Mouse (Mus musculus): ENCODE measurements around the gene Gm30191. TPM values are rescaled to one million over a fixed set of nuclear protein-coding genes. Genes with fewer than 3 reads are reported as not detected.
"Not testable (repeated sequence)": the region's sequence is repeated elsewhere in the genome, so short reads cannot be mapped to it uniquely, and the experiment has no call there.

Gene Gm30191
- total RNA-seq, 2 experiments from 2014 or later = not detected

DNA sequence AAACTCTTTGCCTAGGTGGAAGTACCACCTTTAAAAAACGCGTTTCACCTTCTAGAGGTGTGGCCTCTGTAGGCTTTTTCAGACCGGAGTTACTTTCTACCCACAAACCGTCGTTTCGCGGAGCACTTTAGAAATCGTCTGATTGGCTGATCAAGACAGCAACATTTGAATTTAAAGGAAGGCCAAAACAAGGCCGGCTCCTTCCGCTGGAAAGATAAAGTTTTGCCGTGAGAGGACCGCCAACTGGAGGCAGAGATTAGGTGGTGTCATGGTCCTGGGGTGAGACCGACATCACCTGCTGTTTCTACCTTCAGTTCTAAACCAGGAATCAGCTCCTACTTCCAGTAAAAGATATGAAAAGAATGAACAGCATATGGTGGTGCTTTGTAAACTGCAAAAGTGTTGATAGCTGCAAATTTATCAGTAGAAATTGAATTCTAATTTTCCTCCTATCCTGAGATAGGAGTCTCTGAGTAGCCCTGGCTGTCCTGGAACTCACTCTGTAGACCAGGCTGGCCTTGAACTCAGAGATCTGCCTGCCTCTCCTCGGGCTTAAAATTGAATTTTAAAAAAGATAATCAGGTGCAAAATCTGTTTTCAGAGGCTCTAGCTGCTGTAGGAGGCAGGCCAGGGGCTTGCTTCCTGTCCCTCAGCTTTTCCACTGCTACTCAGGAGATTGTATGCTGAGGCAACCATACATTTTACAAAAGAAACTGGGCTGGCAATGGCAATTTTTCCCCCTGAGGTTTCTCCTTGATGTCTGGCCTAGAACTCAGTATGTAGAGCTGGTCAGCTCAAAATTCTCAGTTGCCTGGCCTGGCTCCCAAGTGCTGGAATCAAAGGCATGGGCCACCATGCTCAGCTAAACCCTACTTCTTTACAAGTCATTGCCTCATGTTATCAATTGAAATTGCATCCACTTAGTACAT lies 26.9 kb downstream of the Gm30191 start:
- peak; percentile 94 for ATAC-seq (replicated peaks; ENCODE audit: low FRiP score, low TSS enrichment, poor library complexity, severe bottlenecking)

- 0 out of 2 replicates have a peak, but pooled peaks have one; percentile 8 for ATAC-seq (replicated peaks; ENCODE audit: low FRiP score, low TSS enrichment, poor library complexity, severe bottlenecking)
These were observed 38.2 kb downstream of the Gm30191 start for GRCm38 (mm10) chr4:134284942-134285341.

DNA sequence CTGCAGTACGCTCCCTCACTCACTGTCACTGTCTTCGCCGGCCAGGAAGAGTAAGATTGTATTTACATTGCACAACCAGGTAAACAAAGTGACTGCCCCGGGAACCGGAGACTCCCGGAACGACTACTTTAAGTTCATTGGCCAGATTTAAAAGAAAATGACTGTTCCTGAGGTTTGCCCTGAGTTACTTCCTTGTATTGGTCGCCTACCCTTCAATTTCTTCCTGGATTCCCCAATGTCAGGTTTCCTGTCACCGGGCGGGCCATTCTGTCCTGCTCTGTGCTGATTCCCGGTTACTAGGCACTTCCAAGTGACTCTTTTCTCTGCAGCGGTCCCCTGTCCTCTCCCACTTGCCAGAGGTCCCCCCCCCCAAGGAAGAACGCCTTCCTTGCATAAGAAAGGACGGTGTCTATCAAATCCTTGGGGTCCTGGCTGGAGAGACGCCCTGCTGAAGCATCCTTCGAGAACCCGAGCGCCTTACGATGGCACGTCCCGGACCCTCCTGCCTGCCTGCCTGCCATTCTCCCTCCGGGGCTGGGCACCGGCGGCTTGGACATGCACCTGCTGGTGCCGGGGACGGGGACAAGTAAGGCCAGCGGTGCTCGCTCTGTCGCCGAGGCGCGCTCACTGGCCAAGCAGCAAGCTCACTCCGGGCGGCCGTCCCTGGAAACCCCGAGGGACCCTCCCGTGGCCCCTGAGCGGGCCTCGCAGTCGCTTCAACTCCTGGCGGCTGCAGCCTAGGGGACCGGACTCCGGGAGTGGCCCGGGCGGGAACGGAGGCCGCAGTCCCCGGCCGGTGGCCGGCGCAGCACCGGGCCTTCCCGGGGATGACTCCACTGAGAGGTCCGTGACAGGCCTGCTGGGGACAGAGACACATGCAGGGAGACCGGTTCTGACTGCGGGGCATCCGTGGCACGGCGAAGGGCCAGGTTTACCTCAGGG lies 39.8 kb downstream of the Gm30191 start:
- no peak for ATAC-seq (replicated peaks; ENCODE audit: low FRiP score, low TSS enrichment, poor library complexity, severe bottlenecking)

DNA sequence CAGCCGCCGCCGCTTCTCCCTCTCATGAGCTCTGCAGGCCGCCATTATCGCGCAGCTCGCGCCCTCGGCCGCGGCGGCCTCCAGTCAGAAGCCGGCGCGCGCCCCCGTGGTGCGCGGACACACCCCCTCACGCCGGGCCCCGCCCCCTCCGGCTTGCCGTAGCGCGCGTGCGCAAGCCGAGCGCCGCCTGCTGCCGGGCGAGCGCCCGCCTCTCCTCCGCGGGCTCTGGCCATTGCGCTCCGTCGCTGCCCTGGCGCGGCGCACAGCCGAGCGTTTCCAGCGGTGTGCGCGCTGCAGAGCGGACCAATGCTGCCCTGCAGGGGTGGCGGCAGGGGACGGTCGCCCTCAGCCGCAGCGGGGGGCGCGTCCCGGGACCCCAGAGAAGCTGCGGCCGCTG lies 40.4 kb downstream of the Gm30191 start:
- peak; percentile 66 for ATAC-seq (replicated peaks; ENCODE audit: low FRiP score, low TSS enrichment, poor library complexity, severe bottlenecking)

GRCm38 (mm10) chr4:134287575-134288025 lies 40.9 kb downstream of the Gm30191 start, which contains the start of gene Pdik1l:
Gene Pdik1l, minus strand, starts transcription at chr4:134287895.
- peak; percentile 78 for ATAC-seq (replicated peaks; ENCODE audit: low FRiP score, low TSS enrichment, poor library complexity, severe bottlenecking)

GRCm38 (mm10) chr4:134288397-134289256 lies 41.9 kb downstream of the Gm30191 start:
- ATAC-seq (replicated peaks; ENCODE audit: low FRiP score, low TSS enrichment, poor library complexity, severe bottlenecking) = no peak

- 0 out of 2 replicates have a peak, but pooled peaks have one; percentile 39 for ATAC-seq (replicated peaks; ENCODE audit: low FRiP score, low TSS enrichment, poor library complexity, severe bottlenecking)
These were observed 45.3 kb downstream of the Gm30191 start for GRCm38 (mm10) chr4:134292067-134292466.

DNA sequence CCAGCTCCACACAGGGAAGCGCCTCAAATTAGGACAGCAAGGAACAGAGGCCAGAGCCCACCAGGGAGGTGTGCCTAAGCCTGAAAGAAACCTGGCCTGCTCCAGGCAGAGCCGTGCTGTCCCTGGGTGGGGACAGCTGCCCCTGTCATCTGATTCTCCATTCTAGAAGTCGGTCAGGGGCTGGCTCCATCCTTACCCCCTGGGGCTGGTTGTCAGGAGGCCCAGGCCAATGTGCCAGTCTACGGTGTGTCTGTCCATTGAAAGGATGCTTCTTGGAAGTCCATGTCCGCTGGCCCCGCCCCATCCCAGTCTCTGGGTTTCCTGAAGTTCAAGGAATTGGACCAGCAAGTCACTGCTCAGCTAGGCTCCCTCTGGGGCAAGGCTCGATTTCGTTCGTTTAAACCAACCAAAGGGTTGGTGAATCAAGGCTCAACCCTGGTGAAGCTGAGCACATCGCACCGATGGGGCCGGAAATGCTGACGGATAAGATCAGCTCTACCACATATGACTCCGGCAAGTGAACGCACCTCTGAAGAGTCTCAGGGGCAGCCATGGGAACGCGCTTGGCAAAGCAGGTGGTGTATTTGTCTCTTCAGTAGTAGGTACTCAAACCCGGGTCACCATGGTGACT lies 46.4 kb downstream of the Gm30191 start:
- peak; percentile 20; the same call in 1 of the 2 replicates for ATAC-seq (replicated peaks; ENCODE audit: low FRiP score, low TSS enrichment, poor library complexity, severe bottlenecking)

GRCm38 (mm10) chr4:134293692-134294163 lies 47.0 kb downstream of the Gm30191 start:
- 0 out of 2 replicates have a peak, but pooled peaks have one; percentile 5 for ATAC-seq (replicated peaks; ENCODE audit: low FRiP score, low TSS enrichment, poor library complexity, severe bottlenecking)

- ATAC-seq (replicated peaks; ENCODE audit: low FRiP score, low TSS enrichment, poor library complexity, severe bottlenecking) = not testable (repeated sequence)
These were observed 49.4 kb downstream of the Gm30191 start for GRCm38 (mm10) chr4:134296096-134296495.

GRCm38 (mm10) chr4:134296523-134296922 lies 49.8 kb downstream of the Gm30191 start:
- ATAC-seq (replicated peaks; ENCODE audit: low FRiP score, low TSS enrichment, poor library complexity, severe bottlenecking) = no peak

DNA sequence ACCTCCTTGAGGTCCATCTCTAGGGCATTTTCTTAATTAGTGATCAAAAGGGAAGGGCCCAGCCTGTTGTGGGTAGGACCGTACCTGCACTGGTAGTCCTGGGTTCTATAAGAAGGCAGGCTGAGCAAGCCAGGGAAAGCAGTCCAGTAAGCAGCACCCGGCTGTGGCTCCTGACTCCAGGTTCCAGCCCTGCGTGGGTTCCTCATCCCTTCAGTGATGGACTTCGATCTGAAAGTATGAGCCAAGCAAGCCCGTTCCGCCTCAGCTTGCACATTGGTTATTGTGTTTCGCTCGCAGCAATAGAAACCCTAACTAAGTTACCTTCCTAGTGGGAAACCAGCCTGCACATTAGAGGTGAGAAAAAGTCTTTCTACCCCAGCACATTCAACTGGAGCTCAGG lies 50.6 kb downstream of the Gm30191 start:
- no peak for ATAC-seq (replicated peaks; ENCODE audit: low FRiP score, low TSS enrichment, poor library complexity, severe bottlenecking)

DNA sequence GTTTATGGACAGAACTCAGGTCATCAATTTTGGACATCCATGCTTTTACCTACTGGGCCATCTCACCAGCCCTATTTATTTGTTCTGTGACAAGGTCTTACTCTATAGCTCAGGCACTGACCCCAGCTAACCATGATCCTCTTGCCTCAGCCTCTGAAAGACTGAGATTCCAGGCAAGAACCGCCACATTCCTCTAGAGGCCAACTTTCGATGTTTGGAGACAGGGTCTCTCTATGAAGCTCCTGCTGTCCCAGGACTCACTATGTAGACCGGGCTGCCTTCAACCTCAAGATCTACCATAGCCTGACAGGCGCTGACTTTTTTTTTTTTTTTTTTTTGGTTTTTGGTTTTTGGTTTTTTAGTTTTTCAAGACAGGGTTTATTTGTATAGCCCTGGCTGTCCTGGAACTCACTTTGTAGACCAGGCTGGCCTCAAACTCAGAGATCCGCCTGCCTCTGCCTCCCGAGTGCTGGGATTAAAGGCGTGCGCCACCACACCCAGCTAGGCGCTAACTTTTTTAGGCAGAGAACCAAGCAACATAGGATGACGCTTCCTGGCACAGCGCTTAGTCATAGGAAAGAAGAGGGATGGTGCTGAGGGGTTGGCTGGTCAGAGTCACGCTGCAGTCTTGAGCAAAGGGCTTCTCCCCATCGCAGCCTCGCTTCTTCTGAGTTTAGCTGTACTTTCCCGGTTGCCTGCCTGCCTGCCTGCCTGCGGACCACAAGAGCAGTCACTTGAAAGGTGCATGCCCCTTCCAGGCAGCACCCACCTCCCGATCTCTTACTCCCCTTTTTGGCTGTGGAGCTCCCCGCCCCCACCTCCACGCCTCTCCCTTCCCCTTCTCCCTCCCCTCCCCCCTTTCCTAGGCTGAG lies 52.1 kb downstream of the Gm30191 start:
- ATAC-seq (replicated peaks; ENCODE audit: low FRiP score, low TSS enrichment, poor library complexity, severe bottlenecking) = no peak

DNA sequence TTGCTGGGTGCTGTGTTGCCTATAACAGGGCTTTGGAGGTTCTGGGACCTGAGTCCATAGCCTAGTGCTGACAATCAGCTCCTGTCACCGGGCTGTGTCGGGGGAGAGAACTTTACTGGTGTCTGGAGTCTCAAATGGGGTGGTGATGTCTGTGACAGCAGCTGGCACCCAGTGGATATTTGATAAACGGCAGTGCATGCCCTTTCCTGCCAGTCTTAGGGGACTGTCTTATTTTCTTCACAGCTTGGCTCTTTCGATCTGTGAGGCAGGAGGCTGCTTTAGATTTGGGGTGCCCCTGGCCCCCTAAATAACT lies 52.7 kb downstream of the Gm30191 start:
- ATAC-seq (replicated peaks; ENCODE audit: low FRiP score, low TSS enrichment, poor library complexity, severe bottlenecking) = peak; percentile 48

Measured in megakaryocyte-erythroid progenitor cell, adult 5-6 weeks (primary cell).